Mouse (Mus musculus): ENCODE data around the gene Wdr90. TPM values are rescaled to one million over a fixed set of nuclear protein-coding genes. Genes with fewer than 3 reads are reported as not detected.

Wdr90 gene
- polyA plus RNA-seq, 1 experiment from 2014 or later, result 14.0 TPM

- Histone ChIP-seq H3K9ac (no peak overlapping the region), H3K36me3 (no peaks in the 10 kb centered on the region), H3K4me1 (replicated peaks) (peaks cover 17% of the 10 kb centered on the region), H3K4me2 (replicated peaks) (peak overlapping the region; percentile 27), H3K27me3 (replicated peaks) (no peaks in the 10 kb centered on the region), H3K27ac (no peak overlapping the region), H3K9me3 (no peaks in the 10 kb centered on the region), H3K4me3 (replicated peaks) (no peak overlapping the region)
- ATAC-seq, result no peak
- WGBS, result 81% methylated on average over 3 of the region's 3 CpGs
Measured at GRCm38 (mm10) chr17:25866172-25866571, 4.9 kb upstream of the Wdr90 start.

GRCm38 (mm10) chr17:25865288-25865687, 4.0 kb upstream of the Wdr90 start:
- ATAC-seq, result no peak
- Histone ChIP-seq H3K27ac (no peak overlapping the region), H3K4me3 (replicated peaks) (no peak overlapping the region), H3K4me1 (replicated peaks) (peaks cover 25% of the 10 kb centered on the region), H3K9me3 (no peaks in the 10 kb centered on the region), H3K4me2 (replicated peaks) (no peak overlapping the region), H3K9ac (no peak overlapping the region), H3K27me3 (replicated peaks) (no peaks in the 10 kb centered on the region), H3K36me3 (no peaks in the 10 kb centered on the region)
- WGBS, result 80% methylated on average over 11 of the region's 11 CpGs

- no peak overlapping the region for H3K9ac ChIP-seq
- H3K27ac ChIP-seq, result no peak overlapping the region
- no peaks in the 10 kb centered on the region for H3K36me3 ChIP-seq
- no peaks in the 10 kb centered on the region for H3K9me3 ChIP-seq
- H3K4me3 ChIP-seq (replicated peaks), result no peak overlapping the region
- 89% methylated on average over 14 of the region's 14 CpGs for WGBS
- no peak for ATAC-seq
- no peak overlapping the region for H3K4me2 ChIP-seq (replicated peaks)
- H3K27me3 ChIP-seq (replicated peaks), result no peaks in the 10 kb centered on the region
- H3K4me1 ChIP-seq (replicated peaks), result peaks cover 29% of the 10 kb centered on the region
Measured at GRCm38 (mm10) chr17:25864311-25864710, 3.0 kb upstream of the Wdr90 start.

GRCm38 (mm10) chr17:25863681-25864080, 2.4 kb upstream of the Wdr90 start:
- no peaks in the 10 kb centered on the region for H3K27me3 ChIP-seq (replicated peaks)
- no peak overlapping the region for H3K27ac ChIP-seq
- H3K36me3 ChIP-seq, result no peaks in the 10 kb centered on the region
- no peak overlapping the region for H3K4me2 ChIP-seq (replicated peaks)
- no peak overlapping the region for H3K9ac ChIP-seq
- ATAC-seq, result no peak
- H3K4me3 ChIP-seq (replicated peaks), result no peak overlapping the region
- no peaks in the 10 kb centered on the region for H3K9me3 ChIP-seq
- WGBS, result 87% methylated on average over 6 of the region's 6 CpGs
- H3K4me1 ChIP-seq (replicated peaks), result peaks cover 29% of the 10 kb centered on the region

- ATAC-seq, result peak; percentile 14; the same call in 1 of the 2 replicates
- WGBS, result 9% methylated on average over 6 of the region's 6 CpGs
- no peaks in the 10 kb centered on the region for H3K27me3 ChIP-seq (replicated peaks)
- H3K9me3 ChIP-seq, result no peaks in the 10 kb centered on the region
- H3K27ac ChIP-seq, result peak overlapping the region; percentile 81
- peak overlapping the region; percentile 77 for H3K9ac ChIP-seq
- H3K4me1 ChIP-seq (replicated peaks), result peaks cover 22% of the 10 kb centered on the region
- peak overlapping the region; percentile 69 for H3K4me3 ChIP-seq (replicated peaks)
- H3K4me2 ChIP-seq (replicated peaks), result peak overlapping the region; percentile 95
- H3K36me3 ChIP-seq, result no peaks in the 10 kb centered on the region
Measured at GRCm38 (mm10) chr17:25861704-25862612, 657 bp upstream of the Wdr90 start.

- H3K4me2 ChIP-seq (replicated peaks), result peak overlapping the region; percentile 95
Measured at GRCm38 (mm10) chr17:25860229-25860628, 1.1 kb downstream of the Wdr90 start.

GRCm38 (mm10) chr17:25844396-25844901, 16.9 kb downstream of the Wdr90 start, which contains the start of gene Rhot2:
TSS of gene Rhot2 (minus strand) at chr17:25844851.
- WGBS, result under 1% methylated on average over 21 of the region's 21 CpGs
- Histone ChIP-seq H3K9me3 (no peaks in the 10 kb centered on the region), H3K9ac (peak within 1 kb of the TSS; percentile 90), H3K27ac (peak within 1 kb of the TSS; percentile 80), H3K4me1 (replicated peaks) (peaks cover 26% of the 10 kb centered on the region), H3K4me3 (replicated peaks) (peak within 1 kb of the TSS; percentile 82), H3K36me3 (peaks cover 16% of the 10 kb centered on the region), H3K27me3 (replicated peaks) (no peaks in the 10 kb centered on the region), H3K4me2 (replicated peaks) (peak within 1 kb of the TSS; percentile 81)
- ATAC-seq, result peak; percentile 96

More at GRCm38 (mm10) chr17:25860229-25860628, 1.1 kb downstream of the Wdr90 start:
- H3K27me3 ChIP-seq (replicated peaks), result no peaks in the 10 kb centered on the region
- ATAC-seq, result no peak
- peak overlapping the region; percentile 77; the same call in 1 of the 2 replicates for H3K9ac ChIP-seq
- H3K4me3 ChIP-seq (replicated peaks), result peak overlapping the region; percentile 69
- WGBS, result 89% methylated on average over 6 of the region's 6 CpGs
- H3K36me3 ChIP-seq, result no peaks in the 10 kb centered on the region
- no peaks in the 10 kb centered on the region for H3K9me3 ChIP-seq
- no peak overlapping the region for H3K27ac ChIP-seq
- peaks cover 19% of the 10 kb centered on the region for H3K4me1 ChIP-seq (replicated peaks)

GRCm38 (mm10) chr17:25843636-25844395, 17.5 kb downstream of the Wdr90 start:
- peak overlapping the region; percentile 82 for H3K4me3 ChIP-seq (replicated peaks)
- WGBS, result 2% methylated on average over 38 of the region's 38 CpGs
- peak overlapping the region; percentile 80 for H3K27ac ChIP-seq
- H3K36me3 ChIP-seq, result peaks cover 21% of the 10 kb centered on the region
- H3K9me3 ChIP-seq, result no peaks in the 10 kb centered on the region
- peak; percentile 57 for ATAC-seq
- H3K9ac ChIP-seq, result peak overlapping the region; percentile 90
- peaks cover 31% of the 10 kb centered on the region for H3K4me1 ChIP-seq (replicated peaks)
- peak overlapping the region; percentile 81 for H3K4me2 ChIP-seq (replicated peaks)
- H3K27me3 ChIP-seq (replicated peaks), result no peaks in the 10 kb centered on the region

- H3K9me3 ChIP-seq, result no peaks in the 10 kb centered on the region
- 86% methylated on average over 4 of the region's 4 CpGs for WGBS
- ATAC-seq, result no peak
- no peaks in the 10 kb centered on the region for H3K27me3 ChIP-seq (replicated peaks)
- H3K4me2 ChIP-seq (replicated peaks), result peak overlapping the region; percentile 81
- H3K36me3 ChIP-seq, result peaks cover 21% of the 10 kb centered on the region
- no peak overlapping the region for H3K27ac ChIP-seq
- peak overlapping the region; percentile 90 for H3K9ac ChIP-seq
- peaks cover 31% of the 10 kb centered on the region for H3K4me1 ChIP-seq (replicated peaks)
- H3K4me3 ChIP-seq (replicated peaks), result peak overlapping the region; percentile 82
Measured at GRCm38 (mm10) chr17:25843122-25843521, 18.2 kb downstream of the Wdr90 start.

GRCm38 (mm10) chr17:25842509-25842908, 18.8 kb downstream of the Wdr90 start:
- H3K27ac ChIP-seq, result no peak overlapping the region
- peaks cover 21% of the 10 kb centered on the region for H3K36me3 ChIP-seq
- ATAC-seq, result no peak
- no peak overlapping the region for H3K4me3 ChIP-seq (replicated peaks)
- H3K9me3 ChIP-seq, result no peaks in the 10 kb centered on the region
- WGBS, result 83% methylated on average over 3 of the region's 3 CpGs
- no peak overlapping the region for H3K4me2 ChIP-seq (replicated peaks)
- H3K9ac ChIP-seq, result no peak overlapping the region
- peaks cover 36% of the 10 kb centered on the region for H3K4me1 ChIP-seq (replicated peaks)
- H3K27me3 ChIP-seq (replicated peaks), result no peaks in the 10 kb centered on the region

- WGBS, result 93% methylated on average over 22 of the region's 22 CpGs
- H3K9ac ChIP-seq, result no peak within 1 kb of the TSS
- no peak within 1 kb of the TSS for H3K27ac ChIP-seq
- H3K27me3 ChIP-seq (replicated peaks), result no peaks in the 10 kb centered on the region
- H3K9me3 ChIP-seq, result no peaks in the 10 kb centered on the region
- peaks cover 21% of the 10 kb centered on the region for H3K36me3 ChIP-seq
- H3K4me1 ChIP-seq (replicated peaks), result peaks cover 47% of the 10 kb centered on the region
- ATAC-seq, result no peak
- H3K4me2 ChIP-seq (replicated peaks), result no peak within 1 kb of the TSS
- no peak within 1 kb of the TSS for H3K4me3 ChIP-seq (replicated peaks)
Measured at GRCm38 (mm10) chr17:25841117-25841880, 20.0 kb downstream of the Wdr90 start, which contains the start of gene Gm20683. TSS of gene Gm20683 (minus strand) at chr17:25841763.
